Mouse (Mus musculus) kidney, adult 2 months (tissue): ENCODE results near the gene Mzf1. TPM values are rescaled to one million over a fixed set of nuclear protein-coding genes. Genes with fewer than 3 reads are reported as not detected.
"Not testable (repeated sequence)": the region's sequence is repeated elsewhere in the genome, so short reads cannot be mapped to it uniquely, and the experiment has no call there.

Experiments used
- DNase-seq: peaks from one replicate; pipeline ENCODE4 v3.0.0; 2021
- H3K27ac ChIP-seq: fragments of 200-500 bp; 2 replicates; pipeline ENCODE4 v1.5.1; 2012; ENCODE audit warnings: low read depth, low read length, control low read depth, inconsistent platforms; ENCODE audit not compliant: insufficient read depth
- H3K27me3 ChIP-seq: fragments of 200-500 bp; replicated peaks from 2 replicates; pipeline ENCODE4 v1.6.1; 2012; ENCODE audit warnings: mild to moderate bottlenecking, moderate library complexity, low read length, inconsistent platforms; ENCODE audit not compliant: control insufficient read depth, insufficient read depth
- H3K36me3 ChIP-seq: fragments of 200-500 bp; 2 replicates; pipeline ENCODE4 v1.6.1; 2012; ENCODE audit warnings: mild to moderate bottlenecking, moderate library complexity, low read length, inconsistent platforms; ENCODE audit not compliant: control insufficient read depth, insufficient read depth
- H3K4me1 ChIP-seq: fragments of 200-500 bp; 2 replicates; pipeline ENCODE4 v1.6.1; 2011; ENCODE audit warnings: low read length; ENCODE audit not compliant: control insufficient read depth, insufficient read depth
- H3K4me3 ChIP-seq: fragments of 200-500 bp; 2 replicates; pipeline ENCODE4 v1.5.1; 2011; ENCODE audit warnings: mild to moderate bottlenecking, low read depth, low read length, control low read depth; ENCODE audit not compliant: insufficient read depth
- CTCF ChIP-seq: fragments of 200-500 bp; conservative IDR thresholded peaks from 2 replicates; pipeline ENCODE4 v1.5.1; 2011; ENCODE audit warnings: low read depth, mild to moderate bottlenecking, control low read depth, low read length, moderate library complexity, mixed read lengths; ENCODE audit not compliant: insufficient read depth, insufficient read length
- POLR2A ChIP-seq: fragments of 200-500 bp; IDR thresholded peaks from one replicate; pipeline ENCODE4 v1.6.1; 2011; ENCODE audit warnings: low read depth, low read length, control low read depth
- WGBS: fragments of 180-500 bp; shearing (Covaris S2); methylation state at CpG from one replicate; pipeline ENCODE4 v1.1.7; 2018; 5-methylcytosine and 5-hydroxymethylcytosine counted together
- polyA plus RNA-seq: library from polyadenylated mRNA; depleted of rRNA; stranded (reverse); fragments of >200 nt; gene quantifications from 2 replicates; pipeline ENCODE4 v1.2.3, GENCODE M21; 2012; rRNA removed

Gene Mzf1
- 1.3 and 1.8 TPM in 2 replicates for polyA plus RNA-seq

DNA sequence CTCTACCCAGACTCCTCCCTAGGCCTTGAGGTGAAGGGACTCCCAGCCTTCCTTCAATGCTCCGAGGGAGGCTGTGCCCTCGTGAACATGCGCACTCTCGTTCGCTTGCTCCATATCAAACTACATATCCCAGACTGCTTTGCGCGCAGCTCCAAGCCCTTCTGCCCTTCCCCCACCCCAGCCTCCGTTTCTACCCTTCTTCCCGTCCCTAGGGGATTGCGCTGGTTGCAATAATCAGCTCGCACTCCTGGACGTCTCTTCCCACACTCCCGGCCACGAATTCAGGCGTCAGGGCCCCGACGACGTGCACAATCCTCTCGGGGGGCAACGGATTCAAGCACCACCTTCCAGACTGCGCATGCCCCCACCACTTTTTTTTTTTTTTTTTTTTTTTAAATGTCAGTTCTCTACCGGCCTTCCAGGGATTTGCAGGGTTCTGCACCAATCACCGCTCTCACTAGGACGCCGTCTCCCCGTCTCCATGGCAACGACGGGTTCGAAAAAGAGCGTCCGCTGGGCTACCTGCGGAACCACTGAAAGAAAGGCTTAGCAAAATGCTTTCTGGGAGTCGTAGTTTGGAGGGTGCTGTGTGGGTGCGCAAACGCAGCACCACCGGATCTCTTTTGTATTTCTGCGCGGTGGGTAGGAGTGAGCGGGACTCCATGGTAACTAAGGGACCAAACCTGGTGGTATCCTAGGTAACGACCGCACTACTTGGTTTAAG, at the start of gene Mzf1:
Gene Mzf1 (minus strand): TSS at position 478 of the 724 bp plus-strand sequence.
- WGBS = under 1% methylated on average over 41 of the region's 41 CpGs
- H3K27ac ChIP-seq = peak within 1 kb of the TSS; percentile 89
- no peaks in the 10 kb centered on the region for H3K27me3 ChIP-seq
- no peaks in the 10 kb centered on the region; the same call in 1 of the 2 replicates for H3K4me1 ChIP-seq
- peak; percentile 85 for TF ChIP-seq POLR2A
- no peak for TF ChIP-seq CTCF
- no peaks in the 10 kb centered on the region for H3K36me3 ChIP-seq
- peak within 1 kb of the TSS; percentile 89 for H3K4me3 ChIP-seq
- DNase-seq = peak; percentile 98

DNA sequence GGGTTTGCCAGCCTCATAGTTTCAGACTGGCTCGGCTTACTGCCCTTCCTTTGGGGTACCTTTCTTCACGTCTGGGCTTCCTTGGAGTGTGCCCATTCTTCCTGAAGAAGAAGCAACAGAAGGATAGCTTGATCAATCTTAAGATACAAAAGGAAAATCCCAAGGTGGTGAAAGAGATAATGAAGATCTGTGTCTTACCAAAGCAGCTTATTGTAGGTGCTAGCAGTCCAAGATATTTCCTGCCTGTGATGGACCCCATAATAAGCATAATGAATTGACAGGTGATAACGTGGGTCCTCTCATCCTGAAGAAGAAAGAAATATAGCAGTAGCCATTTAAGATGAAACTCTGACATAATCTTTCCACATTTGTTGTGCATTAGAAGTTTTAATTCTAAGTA, 40.5 kb upstream of the Mzf1 start, which contains the start of gene Vmn1r85:
Gene Vmn1r85 (minus strand): TSS at position 101 of the 400 bp plus-strand sequence.
- WGBS = 53% methylated on average over 3 of the region's 3 CpGs
- Histone ChIP-seq H3K36me3 (no peaks in the 10 kb centered on the region), H3K4me1 (no peaks in the 10 kb centered on the region), H3K27me3 (no peaks in the 10 kb centered on the region), H3K4me3 (no peak within 1 kb of the TSS), H3K27ac (no peak within 1 kb of the TSS)
- no peak for TF ChIP-seq CTCF
- TF ChIP-seq POLR2A = no peak
- no peak for DNase-seq

DNA sequence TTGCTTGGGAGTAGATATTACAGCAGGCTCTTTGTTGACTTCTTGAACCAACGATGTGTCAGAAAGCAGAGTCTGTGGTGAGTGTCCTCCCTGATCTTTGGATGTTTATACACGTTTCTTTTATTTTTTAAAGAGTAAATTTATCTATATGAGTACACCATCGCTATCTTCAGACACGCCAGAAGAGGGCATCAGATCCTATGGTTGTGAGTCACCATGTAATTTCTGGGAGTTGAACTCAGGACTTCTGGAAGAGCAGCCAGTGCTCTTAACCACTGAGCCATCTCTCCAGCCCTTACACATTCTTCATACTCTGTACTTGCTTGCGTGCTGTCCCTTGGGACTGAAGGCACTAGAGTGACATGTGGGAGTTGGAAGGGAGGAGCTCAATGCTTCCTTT, 17.7 kb upstream of the Mzf1 start:
- Histone ChIP-seq H3K4me1 (no peaks in the 10 kb centered on the region), H3K36me3 (no peaks in the 10 kb centered on the region), H3K27me3 (no peaks in the 10 kb centered on the region), H3K27ac (no peak overlapping the region), H3K4me3 (no peak overlapping the region)
- DNase-seq = no peak
- 58% methylated on average over 5 of the region's 5 CpGs for WGBS
- TF ChIP-seq CTCF = no peak
- no peak for TF ChIP-seq POLR2A

DNA sequence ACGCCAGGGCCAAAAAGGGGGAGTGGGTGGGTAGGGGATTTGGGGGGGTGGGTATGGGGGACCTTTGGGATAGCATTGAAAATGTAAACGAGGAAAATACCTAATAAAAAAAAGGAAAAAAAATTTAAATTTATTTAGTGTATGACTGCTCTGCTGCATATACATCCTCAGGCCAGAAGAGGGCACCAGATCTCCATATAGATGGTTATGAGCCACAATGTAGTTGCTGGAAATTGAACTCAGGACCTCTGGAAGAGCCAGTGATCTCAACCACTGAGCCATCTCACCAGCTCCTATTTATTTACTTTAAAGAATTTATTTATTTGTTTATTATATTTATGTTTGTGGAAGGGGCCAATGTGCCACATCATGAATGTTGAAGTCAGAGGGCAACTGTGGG, 8.8 kb upstream of the Mzf1 start:
- not testable (repeated sequence) for DNase-seq, H3K4me1 ChIP-seq, H3K4me3 ChIP-seq, H3K36me3 ChIP-seq, H3K27ac ChIP-seq, H3K27me3 ChIP-seq
- 43% methylated on average over 2 of the region's 2 CpGs for WGBS

DNA sequence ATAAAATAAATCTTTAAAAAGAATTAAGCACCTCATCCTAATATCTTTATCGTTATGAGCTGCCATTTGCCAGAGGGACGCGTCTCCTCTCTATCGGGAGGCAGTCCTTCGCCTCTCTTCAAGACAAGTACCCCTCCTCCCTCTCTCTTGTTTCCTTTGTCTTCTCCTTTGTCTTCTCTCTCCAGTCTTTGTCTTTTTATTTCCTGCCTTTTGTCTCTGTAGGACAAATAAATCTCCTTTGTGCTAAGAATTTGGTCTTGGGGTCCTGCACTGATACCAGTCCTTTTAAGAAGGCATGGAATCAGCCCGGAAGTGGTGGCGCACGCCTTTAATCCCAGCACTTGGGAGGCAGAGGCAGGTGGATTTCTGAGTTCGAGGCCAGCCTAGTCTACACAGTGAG, 5.0 kb upstream of the Mzf1 start:
- H3K36me3 ChIP-seq = no peaks in the 10 kb centered on the region
- H3K27me3 ChIP-seq = no peaks in the 10 kb centered on the region
- no peak for DNase-seq
- H3K4me3 ChIP-seq = no peak overlapping the region
- no peak for TF ChIP-seq CTCF
- TF ChIP-seq POLR2A = no peak
- H3K4me1 ChIP-seq = no peaks in the 10 kb centered on the region; the same call in 1 of the 2 replicates
- WGBS = 92% methylated on average over 9 of the region's 9 CpGs
- H3K27ac ChIP-seq = no peak overlapping the region

DNA sequence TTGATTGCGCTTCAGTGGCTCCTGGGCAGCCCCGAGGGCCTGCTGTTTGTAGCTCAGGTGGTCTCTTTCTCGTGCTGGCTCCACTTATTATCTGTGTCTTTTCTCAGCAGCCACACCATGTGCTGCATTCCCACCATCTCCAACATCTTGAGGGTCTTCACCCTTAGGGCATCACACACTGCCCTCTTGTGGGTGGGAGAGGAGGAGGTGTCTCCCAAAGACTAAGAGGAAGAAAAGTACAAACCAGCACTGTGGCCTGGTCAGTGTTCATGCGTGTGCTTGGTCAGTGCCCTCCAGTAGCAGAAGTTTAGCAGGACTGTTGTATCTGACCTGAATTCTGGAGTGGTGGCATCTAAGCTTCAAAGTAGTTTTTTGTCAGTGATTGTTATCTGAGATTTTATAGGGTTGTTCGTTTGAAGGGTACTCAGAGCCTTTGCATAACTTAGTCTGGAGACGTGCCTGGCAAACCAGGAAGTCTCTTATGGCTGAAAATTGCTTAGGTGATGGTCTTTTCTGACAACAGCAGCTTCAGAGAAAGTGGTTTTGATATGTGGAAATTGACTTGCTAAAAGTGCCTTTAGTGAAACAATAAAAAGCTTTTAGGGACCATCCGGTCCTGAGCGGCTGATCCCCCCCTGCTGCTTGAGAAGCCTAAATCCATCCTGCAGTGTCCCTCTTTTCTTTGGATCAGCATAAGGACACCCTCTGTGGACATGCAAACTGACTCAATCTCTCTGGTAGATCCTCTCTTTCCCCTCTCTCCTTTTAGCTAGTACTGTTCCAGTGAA, 2.5 kb upstream of the Mzf1 start:
- no peak for DNase-seq

DNA sequence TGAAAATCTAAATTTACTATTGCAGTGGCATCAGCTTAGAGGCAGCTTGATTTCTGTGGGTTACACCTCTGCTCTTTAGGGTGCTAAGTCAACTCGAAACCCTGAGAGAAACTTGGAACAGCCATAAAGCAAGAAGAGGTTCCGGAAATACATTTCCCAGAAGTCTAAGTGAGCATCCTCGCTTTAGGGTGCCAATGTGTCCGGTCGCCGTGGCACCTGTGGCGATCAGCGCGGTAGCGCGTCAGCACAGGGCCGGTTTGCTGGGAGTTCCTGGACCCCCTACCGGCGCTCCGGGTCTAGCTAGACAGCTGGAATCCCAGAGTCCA, 640 bp downstream of the Mzf1 start:
- Histone ChIP-seq H3K4me1 (no peaks in the 10 kb centered on the region; the same call in 1 of the 2 replicates), H3K27ac (peak overlapping the region; percentile 49; the same call in 1 of the 2 replicates), H3K36me3 (no peaks in the 10 kb centered on the region), H3K27me3 (no peaks in the 10 kb centered on the region), H3K4me3 (peak overlapping the region; percentile 89)
- TF ChIP-seq POLR2A = no peak
- TF ChIP-seq CTCF = no peak
- WGBS = 2% methylated on average over 15 of the region's 15 CpGs
- DNase-seq = no peak

More for the DNA sequence above, 2.5 kb upstream of the Mzf1 start:
- Histone ChIP-seq H3K27me3 (no peaks in the 10 kb centered on the region), H3K4me1 (no peaks in the 10 kb centered on the region; the same call in 1 of the 2 replicates), H3K27ac (no peak overlapping the region), H3K36me3 (no peaks in the 10 kb centered on the region), H3K4me3 (no peak overlapping the region)
- WGBS = 54% methylated on average over 8 of the region's 8 CpGs
- no peak for TF ChIP-seq POLR2A
- TF ChIP-seq CTCF = no peak
